Comparison of ENCODE assay signal across 25 mouse cellular contexts in genomic region chr9:85357154-85357860, GRCm38 (mm10). TPM values are rescaled to one million over a fixed set of nuclear protein-coding genes. Genes with fewer than 3 reads are reported as not detected.
DNase-seq lines count a peak whose midpoint lies in the region; ATAC-seq and TF ChIP-seq lines count a peak whose summit lies in the region.
"Had no signal": no experiment of that assay in that cellular context is flagged by ENCODE, and none has a peak within 500 bp of the region (broad histone marks: within the 10 kb centered on the region; RNA-seq: fewer than 3 reads in every experiment).

No protein-coding gene starts in this region.

- peak overlapping the region; percentile 24 for H3K4me3 ChIP-seq in gastrocnemius, adult 2 months
- H3K4me3 ChIP-seq in intestine, embryonic 16.5 days (ENCODE audit: low read length), result no peak overlapping the region
- no peak overlapping the region for H3K4me3 ChIP-seq in forebrain, postnatal 0 days (ENCODE audit: low read depth, low read length)
- H3K4me3 ChIP-seq: embryonic facial prominence, embryonic 10.5 days; forebrain, embryonic 13.5 days; heart, embryonic 15.5 days; hindbrain, embryonic 10.5 days; limb, embryonic 12.5 days had no signal

- no peak overlapping the region for H3K9ac ChIP-seq in intestine, embryonic 16.5 days (ENCODE audit: low read depth, low read length)
- H3K9ac ChIP-seq in forebrain, postnatal 0 days, result no peak overlapping the region
- H3K9ac ChIP-seq: forebrain, embryonic 13.5 days; heart, embryonic 15.5 days; limb, embryonic 12.5 days had no signal

- TF ChIP-seq CTCF in gastrocnemius, adult 2 months (IDR thresholded peaks at IDR 0.05), result no peak
- TF ChIP-seq CTCF in forebrain, postnatal 0 days (IDR thresholded peaks at IDR 0.05; ENCODE audit: low read depth), result no peak

- peak; percentile 69 for ATAC-seq in intestine, embryonic 16.5 days
- 0 out of 2 replicates have a peak, but pooled peaks have one; percentile 36 for ATAC-seq in neutrophil, adult 5-6 weeks (ENCODE audit: extremely low read depth, insufficient number of reproducible peaks, low FRiP score, poor library complexity, severe bottlenecking)
- no peak for ATAC-seq in frontal cortex, adult (ENCODE audit: low TSS enrichment)
- ATAC-seq in forebrain, postnatal 0 days, result no peak
- ATAC-seq: forebrain, embryonic 13.5 days; inflammation-experienced regulatory T-cells, adult 6 months; midbrain, embryonic 16.5 days had no signal

- no peak for DNase-seq in gastrocnemius, adult 2 months
- DNase-seq in gastrocnemius, postnatal 36 days, result no peak
- peak; percentile 44 for DNase-seq in MEL-GATA-1-ER (ENCODE audit: extremely low read depth, low read depth)
- DNase-seq in heart, adult 9 months (ENCODE audit: low spot score in 2 of 2), result no peak
- DNase-seq in forebrain, postnatal 0 days, result no peak
- DNase-seq: adrenal gland, adult 2 months; cerebellum, adult 11 months; cerebellum, postnatal 14 days; lung, postnatal 14 days had no signal

- no peak overlapping the region for H3K27ac ChIP-seq in gastrocnemius, adult 2 months
- no peak overlapping the region for H3K27ac ChIP-seq in intestine, embryonic 16.5 days (ENCODE audit: low read length)
- H3K27ac ChIP-seq in forebrain, postnatal 0 days (ENCODE audit: low read depth, low read length), result no peak overlapping the region
- H3K27ac ChIP-seq: embryonic facial prominence, embryonic 10.5 days; forebrain, embryonic 13.5 days; heart, embryonic 15.5 days; hindbrain, embryonic 10.5 days; kidney, postnatal 0 days; limb, embryonic 12.5 days; stomach, postnatal 0 days had no signal

- H3K27me3 ChIP-seq in intestine, embryonic 16.5 days (replicated peaks; ENCODE audit: control insufficient read depth, insufficient read depth, low read length), result no peaks in the 10 kb centered on the region
- H3K27me3 ChIP-seq in forebrain, postnatal 0 days (ENCODE audit: insufficient read depth, low read length), result no peaks in the 10 kb centered on the region
- H3K27me3 ChIP-seq: forebrain, embryonic 13.5 days; heart, embryonic 15.5 days; limb, embryonic 12.5 days had no signal

- no peak overlapping the region for H3K4me2 ChIP-seq in intestine, embryonic 16.5 days (ENCODE audit: low read depth, low read length)
- H3K4me2 ChIP-seq in forebrain, postnatal 0 days (ENCODE audit: low read depth), result no peak overlapping the region
- H3K4me2 ChIP-seq: forebrain, embryonic 13.5 days; heart, embryonic 15.5 days; limb, embryonic 12.5 days had no signal

- intact Hi-C loops in gastrocnemius, adult 2 months (cut with DNase I), result no loop called here
- intact Hi-C loops in gastrocnemius, postnatal 36 days (cut with DNase I), result no loop called here

- no peaks in the 10 kb centered on the region for H3K36me3 ChIP-seq in intestine, embryonic 16.5 days (ENCODE audit: control insufficient read depth, insufficient read depth, low read length)
- H3K36me3 ChIP-seq in forebrain, postnatal 0 days (ENCODE audit: insufficient read depth), result no peaks in the 10 kb centered on the region
- H3K36me3 ChIP-seq: embryonic facial prominence, embryonic 10.5 days; heart, embryonic 15.5 days; hindbrain, embryonic 10.5 days; limb, embryonic 12.5 days had no signal

- no peaks in the 10 kb centered on the region for H3K4me1 ChIP-seq in intestine, embryonic 16.5 days (ENCODE audit: control insufficient read depth, insufficient read depth, low read length)
- H3K4me1 ChIP-seq in forebrain, postnatal 0 days (ENCODE audit: insufficient read depth), result no peaks in the 10 kb centered on the region
- H3K4me1 ChIP-seq: embryonic facial prominence, embryonic 10.5 days; forebrain, embryonic 13.5 days; heart, embryonic 15.5 days; hindbrain, embryonic 10.5 days; limb, embryonic 12.5 days had no signal

- WGBS in intestine, embryonic 16.5 days, result 82% methylated on average over 7 of the region's 7 CpGs
- WGBS in forebrain, postnatal 0 days, result 89% methylated on average over 7 of the region's 7 CpGs

- H3K9me3 ChIP-seq in intestine, embryonic 16.5 days (ENCODE audit: control insufficient read depth, low read length), result no peaks in the 10 kb centered on the region
- no peaks in the 10 kb centered on the region for H3K9me3 ChIP-seq in forebrain, postnatal 0 days (ENCODE audit: low read length)
- H3K9me3 ChIP-seq: embryonic facial prominence, embryonic 10.5 days; forebrain, embryonic 13.5 days; heart, embryonic 15.5 days; hindbrain, embryonic 10.5 days; limb, embryonic 12.5 days had no signal

RNA-seq across cellular contexts. Expression of gene Tent5a, which starts 30.2 kb away (rescaled TPM):
- total RNA-seq in gastrocnemius, adult 2 months (2021), result 1 to 10 TPM; 1.8 to 3.4 TPM
- total RNA-seq in gastrocnemius, postnatal 36 days (2021), result 1 to 10 TPM; 2.0 to 2.6 TPM
- polyA plus RNA-seq in intestine, embryonic 16.5 days (2015; fragmentation: Nextera tagmentation; extraction: Ambion mirVana), result 17.0 and 18.0 TPM in 2 replicates
- 36.3 and 39.3 TPM in 2 replicates for total RNA-seq in neutrophil, adult 5-6 weeks (2017)
- total RNA-seq in forebrain, postnatal 0 days (2014; rRNA removed), result 2.6 and 6.0 TPM in 2 replicates
- 1.1 and 2.1 TPM in 2 replicates for polyA plus RNA-seq in forebrain, postnatal 0 days (2015; fragmentation: Nextera tagmentation; extraction: Ambion mirVana)

RNA-seq across cellular contexts. Expression of gene Gm11114, which starts 44.7 kb away (rescaled TPM):
- not detected for total RNA-seq in gastrocnemius, adult 2 months (2021)
- not detected for total RNA-seq in gastrocnemius, postnatal 36 days (2021)
- polyA plus RNA-seq in intestine, embryonic 16.5 days (2015; fragmentation: Nextera tagmentation; extraction: Ambion mirVana), result not detected in 2 replicates
- not detected in 2 replicates for total RNA-seq in neutrophil, adult 5-6 weeks (2017)
- total RNA-seq in forebrain, postnatal 0 days (2014; rRNA removed), result not detected in 2 replicates
- not detected in 2 replicates for polyA plus RNA-seq in forebrain, postnatal 0 days (2015; fragmentation: Nextera tagmentation; extraction: Ambion mirVana)
- total RNA-seq: adrenal gland, adult 2 months; heart, adult 18-20 months; left cerebral cortex, adult 8-10 months had no signal
- polyA plus RNA-seq: adrenal gland, adult 2 months; embryonic facial prominence, embryonic 10.5 days; forebrain, embryonic 13.5 days; heart, embryonic 15.5 days; hindbrain, embryonic 10.5 days; inflammation-experienced regulatory T-cells, adult 6 months; kidney, postnatal 0 days; limb, embryonic 12.5 days; liver, embryonic 16.5 days; midbrain, embryonic 16.5 days; neural tube, embryonic 11.5 days; stomach, postnatal 0 days had no signal

Comparison
In these comparisons a context has a peak if more than half of its experiments do, and no peak if none do; other contexts are left out.
1. ATAC-seq: peak in intestine, embryonic 16.5 days (single experiment) and neutrophil, adult 5-6 weeks (single experiment); none in frontal cortex, adult (single experiment) and forebrain, postnatal 0 days (single experiment).